Mouse (Mus musculus): ENCODE results near the gene Gm11238. TPM values are rescaled to one million over a fixed set of nuclear protein-coding genes. Genes with fewer than 3 reads are reported as not detected.
"Not testable (repeated sequence)": the region's sequence is repeated elsewhere in the genome, so short reads cannot be mapped to it uniquely, and the experiment has no call there.

Gene Gm11238
- not detected for total RNA-seq (2018; cell fraction: chromatin; rRNA removed)
- not detected for total RNA-seq (2018; cell fraction: cytosol; rRNA removed)
- not detected for total RNA-seq (2018; cell fraction: nucleus; rRNA removed)
- not detected in 3 replicates for polyA plus RNA-seq (2018)

GRCm38 (mm10) chr4:73607581-73607980, at the start of gene Gm11238:
Gene Gm11238 (plus strand): TSS chr4:73607881.
- not testable (repeated sequence) for H3K79me2 ChIP-seq (ENCODE audit: inconsistent target); H3K36me3 ChIP-seq (ENCODE audit: inconsistent target); H3K27ac ChIP-seq; H3K4me3 ChIP-seq (ENCODE audit: inconsistent target)
- no CpG with 5 or more reads among the region's 3 CpGs for WGBS (ENCODE audit: missing documents)

GRCm38 (mm10) chr4:73599248-73599647, 8.4 kb upstream of the Gm11238 start:
- Histone ChIP-seq H3K36me3 (ENCODE audit: inconsistent target) (no peaks in the 10 kb centered on the region), H3K79me2 (ENCODE audit: inconsistent target) (no peaks in the 10 kb centered on the region), H3K4me3 (ENCODE audit: inconsistent target) (no peak overlapping the region), H3K27ac (no peak overlapping the region)
- WGBS (ENCODE audit: missing documents) = 14% methylated on average over 3 of the region's 3 CpGs

- H3K36me3 ChIP-seq (ENCODE audit: inconsistent target); H3K27ac ChIP-seq; H3K4me3 ChIP-seq (ENCODE audit: inconsistent target); H3K79me2 ChIP-seq (ENCODE audit: inconsistent target): not testable (repeated sequence)
- no CpG with 5 or more reads among the region's 3 CpGs for WGBS (ENCODE audit: missing documents)
Observed at GRCm38 (mm10) chr4:73622684-73623083, 15.0 kb downstream of the Gm11238 start, which contains the start of gene Gm11237. Gene Gm11237 (plus strand): TSS chr4:73622984.

GRCm38 (mm10) chr4:73637821-73638220, 30.1 kb downstream of the Gm11238 start, which contains the start of gene Gm11236:
Gene Gm11236 (plus strand): TSS chr4:73638121.
- not testable (repeated sequence) for H3K79me2 ChIP-seq (ENCODE audit: inconsistent target); H3K36me3 ChIP-seq (ENCODE audit: inconsistent target); H3K4me3 ChIP-seq (ENCODE audit: inconsistent target); H3K27ac ChIP-seq
- WGBS (ENCODE audit: missing documents) = no CpG with 5 or more reads among the region's 4 CpGs

GRCm38 (mm10) chr4:73661864-73662263, 54.2 kb downstream of the Gm11238 start:
- WGBS (ENCODE audit: missing documents) = no CpG with 5 or more reads among the region's 4 CpGs
- not testable (repeated sequence) for H3K79me2 ChIP-seq (ENCODE audit: inconsistent target); H3K4me3 ChIP-seq (ENCODE audit: inconsistent target); H3K36me3 ChIP-seq (ENCODE audit: inconsistent target); H3K27ac ChIP-seq

- not testable (repeated sequence) for H3K4me3 ChIP-seq (ENCODE audit: inconsistent target); H3K79me2 ChIP-seq (ENCODE audit: inconsistent target); H3K27ac ChIP-seq; H3K36me3 ChIP-seq (ENCODE audit: inconsistent target)
- WGBS (ENCODE audit: missing documents) = no CpG with 5 or more reads among the region's 4 CpGs
Observed at GRCm38 (mm10) chr4:73668054-73668453, 60.4 kb downstream of the Gm11238 start, which contains the start of gene Gm11239. Gene Gm11239 (plus strand): TSS chr4:73668354.

GRCm38 (mm10) chr4:73683216-73683615, 75.5 kb downstream of the Gm11238 start, which contains the start of gene Gm428:
Gene Gm428 (plus strand): TSS chr4:73683516.
- H3K36me3 ChIP-seq (ENCODE audit: inconsistent target); H3K79me2 ChIP-seq (ENCODE audit: inconsistent target); H3K27ac ChIP-seq; H3K4me3 ChIP-seq (ENCODE audit: inconsistent target): not testable (repeated sequence)
- no CpG with 5 or more reads among the region's 4 CpGs for WGBS (ENCODE audit: missing documents)

Other genes with a start within 250 kb of the Gm11238 start
- not detected in 3 replicates for gene Gm11487, start 202.8 kb upstream of the Gm11238 start, polyA plus RNA-seq (2018)
- gene Gm11237, start 15.1 kb downstream of the Gm11238 start, polyA plus RNA-seq (2018) = not detected in 3 replicates
- not detected in 3 replicates for gene Gm11236, start 30.2 kb downstream of the Gm11238 start, polyA plus RNA-seq (2018)
- gene Gm11239, start 60.5 kb downstream of the Gm11238 start, polyA plus RNA-seq (2018) = not detected in 3 replicates
- gene Gm428, start 75.6 kb downstream of the Gm11238 start, polyA plus RNA-seq (2018) = not detected in 3 replicates
- gene Rasef, start 183.1 kb downstream of the Gm11238 start, polyA plus RNA-seq (2018) = not detected in 3 replicates